Mouse (Mus musculus): ENCODE measurements at regions not wholly inside any gene's neighbourhood (a gene's known extent, or its start where the extent isn't known, plus 50 kb on each side); places are given as distances from the start of the nearest gene placed in this dataset.

DNA sequence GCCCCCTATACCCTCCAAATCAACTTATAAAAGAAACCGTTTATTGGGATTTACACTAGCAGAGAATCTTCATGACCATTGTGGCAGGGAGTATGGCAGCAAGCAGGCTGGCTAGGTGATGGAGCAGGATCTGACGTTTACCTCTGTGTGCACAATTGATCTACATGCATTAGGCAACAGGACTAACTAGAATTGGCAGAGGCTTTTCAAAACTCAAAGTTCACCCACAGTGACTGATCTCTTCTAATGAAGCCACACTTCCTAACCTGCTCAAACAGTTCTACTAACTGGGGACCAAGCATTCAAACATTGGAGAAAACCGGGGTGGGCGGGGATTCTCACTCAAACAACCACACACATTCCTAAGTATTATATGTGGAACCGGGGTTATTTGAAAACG, 1382.9 kb upstream of the Tenm2 start:
- DNase-seq (ENCODE audit: low spot score in 2 of 2) = no peak

DNA sequence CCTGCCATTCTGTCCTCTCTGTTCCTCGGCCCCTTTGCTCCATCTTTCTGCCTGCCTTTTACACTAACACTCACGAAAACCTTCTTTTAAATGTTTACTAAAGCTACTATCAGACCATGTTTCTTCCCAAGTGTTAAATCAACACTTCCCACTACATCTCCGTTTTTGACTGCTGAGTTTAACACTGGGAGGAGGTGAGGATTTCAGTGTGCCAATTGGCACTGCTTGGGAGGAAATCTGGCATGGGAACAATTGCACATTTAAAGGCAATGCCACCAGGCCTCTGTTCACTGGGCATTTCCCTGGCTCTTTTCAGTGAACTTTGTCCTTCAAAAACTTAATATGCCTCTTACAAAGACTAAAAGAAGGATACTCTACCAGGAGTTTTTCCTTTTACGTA, 1365.2 kb upstream of the Tenm2 start:
- peak; percentile 42 to 43 for DNase-seq (ENCODE audit: low spot score in 2 of 2)

DNA sequence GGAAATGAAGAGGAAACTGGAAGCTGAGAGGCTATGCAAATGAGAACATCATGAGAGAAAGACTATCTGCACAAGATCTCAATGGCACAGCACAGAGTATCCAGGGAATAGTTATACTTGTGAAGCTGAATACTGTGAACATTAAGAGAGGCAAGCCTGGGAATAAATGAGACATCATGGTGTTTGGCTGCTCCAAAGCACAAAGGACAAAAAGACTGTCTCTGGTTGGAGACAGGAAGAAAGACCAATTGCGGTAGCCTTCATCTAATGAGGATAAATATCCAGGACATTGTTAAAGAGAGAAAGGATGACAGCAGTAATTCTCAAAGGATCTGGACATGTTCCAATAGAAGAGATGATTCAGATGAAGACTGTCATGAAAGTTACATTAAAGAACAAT, 1332.8 kb upstream of the Tenm2 start:
- DNase-seq (ENCODE audit: low spot score in 2 of 2) = no peak

DNA sequence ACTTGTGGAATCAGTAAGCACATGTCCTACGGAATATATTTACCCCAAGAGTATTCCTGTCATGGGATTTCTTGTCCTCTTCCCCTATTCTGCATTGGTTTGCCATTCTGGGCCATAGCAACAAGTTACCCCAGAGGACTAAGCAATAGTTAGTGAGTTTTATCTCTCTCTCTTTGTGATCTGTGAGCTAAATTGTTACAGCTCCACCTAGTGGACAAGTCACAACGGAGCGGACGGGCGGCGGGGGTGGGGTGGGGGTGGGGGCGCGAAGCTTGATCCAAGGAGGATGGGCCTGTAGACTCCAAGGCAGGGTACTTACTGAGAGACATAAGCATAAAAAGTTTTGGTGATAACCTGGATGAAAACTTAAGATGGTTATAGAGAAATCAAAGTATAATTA, 1308.1 kb upstream of the Tenm2 start:
- no peak for DNase-seq (ENCODE audit: low spot score in 2 of 2)

DNA sequence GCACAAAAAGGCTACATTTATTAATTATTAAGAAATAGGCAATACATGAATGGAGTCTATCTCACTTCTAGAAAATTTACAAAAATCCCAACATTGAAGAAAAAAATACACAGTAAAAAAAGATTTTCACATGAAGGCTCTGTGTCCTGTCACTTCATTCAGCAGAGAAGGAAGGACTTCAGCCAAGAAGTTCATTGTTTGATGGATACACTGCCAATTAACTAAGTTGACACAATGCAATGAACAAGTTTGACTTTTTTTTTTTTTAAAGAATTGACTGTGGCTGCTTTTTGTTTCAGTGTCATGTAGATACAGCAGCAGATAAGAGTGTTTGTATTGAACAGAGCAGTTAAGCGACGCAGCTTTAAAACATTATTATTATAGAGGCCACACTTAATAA, 1304.3 kb upstream of the Tenm2 start:
- DNase-seq (ENCODE audit: low spot score in 2 of 2) = no peak

DNA sequence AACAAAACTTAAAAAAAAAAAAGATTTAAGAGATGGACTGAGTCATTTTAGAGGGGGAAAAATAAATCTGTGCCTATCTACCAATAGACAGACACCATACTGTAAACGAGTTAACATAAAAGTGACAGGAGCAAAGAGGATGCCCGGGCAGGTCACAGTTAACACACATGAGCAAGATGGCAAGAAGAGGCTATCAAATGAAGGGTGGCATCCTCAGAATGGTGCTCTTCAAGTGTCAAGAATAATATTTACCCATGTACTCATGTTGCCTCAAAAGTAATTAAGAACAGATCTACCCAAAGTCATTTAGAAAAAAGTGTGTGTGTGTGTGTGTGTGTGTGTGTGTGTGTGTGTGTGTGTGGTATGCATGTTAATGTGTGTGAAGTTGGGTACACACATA, 1296.5 kb upstream of the Tenm2 start:
- no peak for DNase-seq (ENCODE audit: low spot score in 2 of 2)

DNA sequence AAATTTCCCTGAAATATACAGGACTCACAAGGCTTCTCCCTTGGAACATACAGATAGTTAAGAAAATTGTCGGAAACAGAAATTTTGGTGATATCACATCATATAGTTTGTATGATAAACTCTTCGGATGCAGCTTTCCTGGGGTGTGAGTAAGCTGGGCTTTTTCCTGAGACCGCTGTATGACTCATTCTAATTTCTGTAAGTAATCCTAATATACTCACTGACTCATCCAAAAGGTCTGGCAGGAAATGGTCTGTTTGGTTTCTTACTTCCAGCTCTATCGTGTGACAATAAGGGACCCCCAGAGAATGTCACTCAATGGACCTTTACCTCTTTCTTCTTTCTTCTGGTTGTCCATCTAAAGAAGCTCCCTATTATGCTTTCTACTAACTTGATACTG, 1273.9 kb upstream of the Tenm2 start:
- DNase-seq (ENCODE audit: low spot score in 2 of 2) = no peak

DNA sequence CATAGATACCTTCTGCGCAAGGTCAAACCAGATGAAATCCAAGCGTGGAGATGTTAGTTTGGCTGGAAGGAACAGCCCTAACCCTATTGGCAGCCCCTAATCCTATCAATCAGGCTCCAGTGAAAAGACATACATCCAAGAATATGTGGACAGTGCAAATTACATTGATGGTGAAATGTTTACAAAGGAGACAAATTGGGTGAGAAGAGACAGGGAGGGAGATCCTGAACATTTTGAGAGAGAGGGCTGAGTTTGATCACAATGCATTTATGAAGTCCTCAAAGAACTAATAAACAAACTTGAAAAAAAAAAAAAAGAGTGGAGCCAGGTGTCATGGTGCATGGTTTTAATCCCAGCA, 1228.5 kb upstream of the Tenm2 start:
- no peak for DNase-seq (ENCODE audit: low spot score in 2 of 2)

DNA sequence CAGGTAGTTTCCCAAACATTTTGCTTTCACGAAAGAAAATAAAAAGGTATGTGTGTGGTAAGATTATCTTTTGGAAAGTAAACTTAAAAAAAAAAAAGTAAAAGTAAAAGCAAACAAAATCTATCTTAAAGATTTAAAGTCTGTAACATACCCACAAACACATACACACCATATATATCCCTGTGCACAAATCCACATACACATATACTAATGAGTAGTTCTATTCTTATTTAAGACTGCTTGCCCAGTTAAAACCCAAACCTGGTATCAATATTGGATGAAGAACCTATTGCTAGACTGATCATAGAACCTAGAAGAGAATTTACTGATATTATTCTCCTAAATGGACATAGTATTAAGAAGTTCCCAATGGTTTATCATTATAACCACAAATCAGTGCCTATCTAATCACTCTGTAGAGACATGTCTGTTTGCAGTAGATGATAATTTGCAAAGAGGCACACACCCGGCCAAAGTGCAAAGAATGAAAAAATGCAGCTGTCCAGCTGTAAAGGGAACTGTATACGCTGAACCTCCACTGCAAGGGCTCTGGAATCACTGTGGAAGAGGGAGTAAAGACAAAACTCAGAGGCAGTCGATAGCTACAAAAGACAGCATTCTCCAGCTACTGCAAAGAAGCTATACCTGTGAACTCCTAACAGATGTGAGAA, 1227.9 kb upstream of the Tenm2 start:
- DNase-seq (ENCODE audit: low spot score in 2 of 2) = no peak

DNA sequence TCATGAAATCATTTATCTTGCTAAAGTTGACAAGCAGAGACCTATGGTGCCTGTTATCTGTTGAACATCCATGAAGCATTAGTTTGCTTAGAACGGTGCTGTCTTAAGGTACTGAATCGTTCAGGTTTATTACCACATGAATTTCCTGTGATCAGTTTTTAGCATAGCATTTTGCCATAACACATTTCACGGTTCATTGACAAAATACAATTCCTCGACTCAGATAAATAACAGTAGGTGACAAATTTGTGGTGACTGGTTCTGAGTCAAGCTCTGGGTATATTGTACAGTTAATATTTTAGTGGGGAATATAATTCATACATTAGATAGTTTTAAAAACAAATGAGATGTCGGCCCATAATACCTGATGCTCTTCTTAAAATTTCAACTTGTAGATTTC, 1207.5 kb upstream of the Tenm2 start:
- DNase-seq (ENCODE audit: low spot score in 2 of 2) = no peak

DNA sequence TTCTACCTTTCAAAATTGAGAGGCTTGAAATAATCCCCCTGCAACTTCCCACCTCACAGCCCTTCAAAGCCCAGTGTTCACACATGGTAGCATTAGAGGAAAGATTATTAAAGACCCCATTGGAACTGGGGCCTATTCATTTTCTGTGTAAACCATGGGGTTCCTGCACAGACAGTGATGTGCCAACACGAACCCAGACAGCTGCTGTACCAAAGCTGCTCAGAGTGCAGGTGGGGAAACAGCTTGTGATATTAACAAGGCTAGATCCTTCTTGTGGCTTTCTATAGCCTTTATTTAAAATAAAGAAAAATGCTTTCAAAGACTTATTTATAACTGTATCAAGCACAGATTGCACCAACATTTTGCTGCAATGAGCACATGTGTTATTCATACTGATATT, 1174.5 kb upstream of the Tenm2 start:
- peak; percentile 17 to 23 for DNase-seq (ENCODE audit: low spot score in 2 of 2)

DNA sequence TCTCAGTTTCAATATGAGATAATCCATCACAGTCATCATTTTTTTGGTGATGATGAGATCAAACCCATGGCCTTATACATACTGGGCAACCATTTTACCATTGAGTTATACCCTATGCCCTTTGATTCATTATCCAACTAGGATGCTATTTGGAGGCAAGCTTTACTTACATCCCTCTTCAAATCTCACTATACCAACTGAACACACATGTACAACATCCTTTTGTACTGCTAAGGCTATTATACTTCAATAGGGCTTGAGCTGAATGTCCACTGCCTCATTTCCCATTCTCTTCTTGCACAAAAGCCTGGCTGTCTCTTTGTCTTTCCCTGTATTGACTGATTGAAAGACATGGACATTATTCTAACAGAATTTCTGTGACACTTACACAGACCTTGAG, 1162.0 kb upstream of the Tenm2 start:
- DNase-seq (ENCODE audit: low spot score in 2 of 2) = no peak

DNA sequence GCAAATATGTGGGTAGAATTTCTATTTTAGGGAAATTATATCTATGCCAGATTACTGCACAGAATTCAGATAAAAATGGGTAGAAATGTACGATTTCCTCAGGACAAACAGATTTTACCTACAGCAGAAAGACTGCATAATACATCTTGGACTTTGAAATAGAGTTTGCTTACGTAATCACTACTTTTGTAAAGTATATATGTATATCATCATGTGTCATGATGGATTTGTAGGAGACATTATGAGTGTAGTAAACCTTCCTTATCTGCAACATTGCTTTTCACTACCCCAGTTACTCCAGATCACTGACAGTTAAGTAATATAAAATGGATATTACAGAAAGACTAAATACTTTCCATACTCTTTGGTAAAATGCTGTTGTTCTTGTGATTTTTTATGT, 1151.2 kb upstream of the Tenm2 start:
- no peak for DNase-seq (ENCODE audit: low spot score in 2 of 2)

DNA sequence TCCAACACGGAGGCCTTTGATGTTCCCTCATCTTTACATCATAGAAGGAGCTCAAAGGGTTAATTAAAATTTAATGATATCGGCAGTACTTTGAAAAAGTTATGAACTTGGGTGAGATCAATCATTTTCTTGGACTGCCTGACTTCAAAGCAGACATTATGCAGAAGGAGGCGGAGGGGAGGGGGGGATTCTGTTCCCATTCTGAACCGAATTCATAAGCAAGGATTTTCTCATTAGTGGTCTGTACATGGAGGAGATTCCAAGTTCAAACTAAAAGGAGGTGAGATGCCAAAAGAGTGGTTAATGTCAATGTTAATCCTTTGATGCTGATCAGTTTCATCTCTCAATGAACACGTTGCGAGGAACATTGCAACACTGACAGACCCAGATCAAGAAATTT, 1110.7 kb upstream of the Tenm2 start:
- DNase-seq (ENCODE audit: low spot score in 2 of 2) = no peak

DNA sequence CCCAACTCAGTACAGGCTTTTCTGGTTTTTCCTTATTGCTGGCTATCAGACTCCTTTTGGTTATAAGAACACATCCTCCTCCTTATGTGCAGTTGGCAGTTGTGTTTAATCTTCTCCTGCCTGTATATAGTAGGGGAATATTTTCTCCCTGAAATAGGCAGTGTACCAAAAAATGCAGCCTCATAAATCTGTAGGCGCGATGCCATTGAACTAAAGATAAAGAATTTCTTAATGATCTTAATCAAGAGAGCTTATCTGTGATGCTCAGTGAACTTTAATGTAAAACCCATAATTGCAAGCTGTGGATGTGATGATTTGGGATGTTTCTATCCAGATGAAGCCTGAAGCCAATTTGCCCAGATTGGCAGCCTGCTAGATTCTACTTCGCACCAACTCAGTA, 1099.6 kb upstream of the Tenm2 start:
- DNase-seq (ENCODE audit: low spot score in 2 of 2) = no peak

DNA sequence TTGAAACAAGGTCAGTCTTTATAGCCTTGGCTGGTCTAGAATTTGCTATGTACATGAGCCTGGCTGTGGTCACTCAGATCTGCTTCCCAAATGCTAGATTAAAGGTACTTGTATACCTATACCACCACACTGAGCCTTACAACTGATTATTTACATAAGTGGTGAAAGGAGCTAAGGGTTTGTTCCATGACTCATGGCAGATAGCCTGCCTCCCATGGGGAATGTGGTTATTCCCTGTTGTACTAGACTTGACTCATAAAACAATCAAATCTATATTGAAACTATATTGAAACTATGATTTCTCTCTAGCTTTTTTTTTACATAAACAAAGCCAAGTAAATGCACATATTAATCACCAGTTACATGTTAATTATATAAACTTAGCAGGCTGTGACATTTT, 1061.9 kb upstream of the Tenm2 start:
- DNase-seq (ENCODE audit: low spot score in 2 of 2) = no peak

DNA sequence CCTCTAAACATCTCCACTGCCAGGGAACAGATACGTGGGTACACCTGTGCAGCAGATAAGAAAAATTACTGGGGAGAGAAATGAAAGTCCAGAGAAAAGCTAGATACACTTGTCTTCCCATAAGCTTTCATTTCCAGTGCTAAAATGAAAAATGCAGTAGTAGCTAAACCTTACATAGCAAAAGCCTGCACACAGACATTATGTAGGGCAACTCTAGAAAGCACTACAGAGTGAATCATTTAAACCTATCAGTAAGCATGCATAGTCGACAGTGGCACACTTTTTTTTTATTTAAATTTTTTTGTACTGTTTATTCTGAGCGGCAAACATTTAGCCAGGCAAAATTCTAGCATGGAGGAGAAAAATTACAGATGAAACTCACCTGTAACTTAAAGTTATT, 1055.5 kb upstream of the Tenm2 start:
- no peak for DNase-seq (ENCODE audit: low spot score in 2 of 2)

DNA sequence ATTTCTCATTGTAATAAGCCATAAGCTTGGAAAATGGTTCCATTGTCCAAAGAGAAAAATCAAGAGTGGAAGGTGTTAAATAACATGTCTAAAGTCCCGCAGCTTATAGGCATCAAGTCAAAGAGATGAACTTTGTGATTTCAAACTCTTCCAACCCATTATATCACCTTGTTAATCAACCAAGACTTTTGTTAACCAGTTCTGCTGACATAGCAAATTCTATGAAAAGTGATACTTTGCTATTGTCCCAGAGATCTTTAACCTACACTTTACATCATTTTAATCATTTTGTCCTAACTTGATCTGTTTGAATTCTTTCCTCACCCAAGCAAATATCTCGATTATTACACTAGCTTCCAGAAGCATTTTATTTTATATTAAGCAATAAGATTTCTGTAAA, 1045.2 kb upstream of the Tenm2 start:
- no peak for DNase-seq (ENCODE audit: low spot score in 2 of 2)
